Mouse (Mus musculus) CH12.LX (cell line): ENCODE results near the gene Pcnt. TPM values are rescaled to one million over a fixed set of nuclear protein-coding genes. Genes with fewer than 3 reads are reported as not detected.

Experiments used
- DNase-seq: peaks from one replicate; pipeline ENCODE4 v3.0.0-alpha.2; 2013; ENCODE audit errors: extremely low read depth
- H3K27ac ChIP-seq: 2 replicates; pipeline ENCODE4 v1.5.1; 2012; ENCODE audit warnings: low read depth, mild to moderate bottlenecking, control low read depth, moderate library complexity; ENCODE audit not compliant: insufficient read depth
- H3K27me3 ChIP-seq: replicated peaks from 2 replicates; pipeline ENCODE3; 2012; ENCODE audit warnings: inconsistent platforms
- H3K36me3 ChIP-seq, 2 experiments: replicated peaks in 1 of 2; 2 replicates each; pipeline versions ENCODE3 to v1.6.1; 2012; ENCODE audit warnings: inconsistent platforms in 1 of 2, low read length in 1 of 2, mild to moderate bottlenecking in 1 of 2, mixed read lengths in 1 of 2, moderate library complexity in 1 of 2; ENCODE audit not compliant: control insufficient read depth in 1 of 2, insufficient read depth in 1 of 2
- H3K4me1 ChIP-seq, 2 experiments: 2 replicates each; pipeline ENCODE4 v1.6.1; 2012; ENCODE audit warnings: inconsistent platforms in 1 of 2, moderate library complexity in 1 of 2; ENCODE audit not compliant: insufficient read depth in 2 of 2, control insufficient read depth in 1 of 2
- H3K4me2 ChIP-seq: 2 replicates; pipeline ENCODE4 v1.6.1; 2012; ENCODE audit warnings: low read depth, mild to moderate bottlenecking, control low read depth; ENCODE audit not compliant: poor library complexity, insufficient read depth, severe bottlenecking
- H3K4me3 ChIP-seq, 3 experiments: fragments of 150-350 bp in 1 of 3; sonication (generic) in 1 of 3; replicated peaks in 1 of 3; 2 replicates each; pipeline versions ENCODE3 to v1.5.1; 2011 to 2012; ENCODE audit warnings: low read depth in 2 of 3, low read length in 2 of 3, mild to moderate bottlenecking in 2 of 3, moderate library complexity in 2 of 3, control low read depth in 1 of 3, improper control_type of control experiment in 1 of 3, inconsistent platforms in 1 of 3, mixed read lengths in 1 of 3; ENCODE audit not compliant: poor library complexity in 1 of 3
- H3K79me2 ChIP-seq: replicated peaks from 2 replicates; pipeline ENCODE4 v1.6.1; 2012; ENCODE audit warnings: mild to moderate bottlenecking, moderate library complexity; ENCODE audit not compliant: control insufficient read depth, poor library complexity, insufficient read depth, severe bottlenecking; ENCODE audit errors: extremely low read depth
- H3K9ac ChIP-seq: 2 replicates; pipeline ENCODE4 v1.6.1; 2012; ENCODE audit warnings: low read depth, mild to moderate bottlenecking, control low read depth, moderate library complexity; ENCODE audit not compliant: insufficient read depth
- H3K9me3 ChIP-seq: replicated peaks from 2 replicates; pipeline ENCODE3; 2012; ENCODE audit warnings: low read length, inconsistent platforms, mixed read lengths
- BHLHE40 ChIP-seq: IDR thresholded peaks from 2 replicates; pipeline ENCODE4 v1.6.1; 2011; ENCODE audit warnings: mild to moderate bottlenecking, low read depth, low read length, improper control_type of control experiment
- CHD1 ChIP-seq: IDR thresholded peaks from 2 replicates; pipeline ENCODE4 v1.6.1; 2012; ENCODE audit warnings: low read depth, low read length, improper control_type of control experiment, inconsistent platforms
- CHD2 ChIP-seq: IDR thresholded peaks from 2 replicates; pipeline ENCODE4 v1.6.1; 2011; ENCODE audit warnings: low read length, improper control_type of control experiment
- CTCF ChIP-seq, 2 experiments: IDR thresholded peaks in 1 of 2; conservative IDR thresholded peaks in 1 of 2; 2 replicates each; pipeline ENCODE4 v1.5.1; 2011 to 2012; ENCODE audit warnings: low read depth in 2 of 2, low read length in 2 of 2, improper control_type of control experiment in 1 of 2, inconsistent platforms in 1 of 2, mild to moderate bottlenecking in 1 of 2, moderate library complexity in 1 of 2
- E2F4 ChIP-seq: IDR thresholded peaks from 2 replicates; pipeline ENCODE4 v1.6.1; 2011; ENCODE audit warnings: low read depth, low read length, improper control_type of control experiment; ENCODE audit not compliant: insufficient replicate concordance
- ELF1 ChIP-seq: IDR thresholded peaks from 2 replicates; pipeline ENCODE4 v1.6.1; 2014; ENCODE audit warnings: low read depth, mild to moderate bottlenecking, inconsistent platforms, low read length, improper control_type of control experiment
- EP300 ChIP-seq: IDR thresholded peaks from 2 replicates; pipeline ENCODE4 v1.6.1; 2011; ENCODE audit warnings: low read length, improper control_type of control experiment
- ETS1 ChIP-seq: conservative IDR thresholded peaks from 2 replicates; pipeline ENCODE4 v1.6.1; 2012; ENCODE audit warnings: low read depth, mild to moderate bottlenecking, inconsistent platforms, low read length, improper control_type of control experiment, moderate library complexity
- GABPA ChIP-seq: IDR thresholded peaks from 2 replicates; pipeline ENCODE4 v1.6.1; 2012; ENCODE audit warnings: low read depth, low read length, improper control_type of control experiment, inconsistent platforms; ENCODE audit not compliant: insufficient replicate concordance
- HCFC1 ChIP-seq: IDR thresholded peaks from 2 replicates; pipeline ENCODE4 v1.6.1; 2012; ENCODE audit warnings: low read depth, mild to moderate bottlenecking, inconsistent platforms, low read length, improper control_type of control experiment
- IRF4 ChIP-seq: IDR thresholded peaks from 2 replicates; pipeline ENCODE4 v1.6.1; 2014; ENCODE audit warnings: low read depth, mild to moderate bottlenecking, inconsistent platforms, low read length, improper control_type of control experiment
- JUN ChIP-seq: IDR thresholded peaks from 2 replicates; pipeline ENCODE4 v1.6.1; 2011; ENCODE audit warnings: low read depth, mild to moderate bottlenecking, low read length, improper control_type of control experiment, moderate library complexity; ENCODE audit not compliant: insufficient read depth
- JUND ChIP-seq: conservative IDR thresholded peaks from 2 replicates; pipeline ENCODE4 v1.6.1; 2011; ENCODE audit warnings: low read depth, low read length, improper control_type of control experiment
- KAT2A ChIP-seq: IDR thresholded peaks from 2 replicates; pipeline ENCODE4 v1.6.1; 2012; ENCODE audit warnings: low read length, improper control_type of control experiment, inconsistent platforms; ENCODE audit not compliant: insufficient replicate concordance
- MAX ChIP-seq: IDR thresholded peaks from 2 replicates; pipeline ENCODE4 v1.6.1; 2011; ENCODE audit warnings: low read length, improper control_type of control experiment
- MAZ ChIP-seq: IDR thresholded peaks from 2 replicates; pipeline ENCODE4 v1.6.1; 2012; ENCODE audit warnings: low read depth, mild to moderate bottlenecking, inconsistent platforms, low read length, improper control_type of control experiment, moderate library complexity
- MEF2A ChIP-seq: IDR thresholded peaks from 2 replicates; pipeline ENCODE4 v1.6.1; 2014; ENCODE audit warnings: low read depth, mild to moderate bottlenecking, inconsistent platforms, low read length, improper control_type of control experiment, borderline replicate concordance
- MXI1 ChIP-seq: IDR thresholded peaks from 2 replicates; pipeline ENCODE4 v1.6.1; 2011; ENCODE audit warnings: mild to moderate bottlenecking, low read depth, low read length, improper control_type of control experiment
- MYC ChIP-seq: IDR thresholded peaks from 2 replicates; pipeline ENCODE4 v1.6.1; 2011; ENCODE audit warnings: low read depth, mild to moderate bottlenecking, improper control_type of control experiment, low read length
- NELFE ChIP-seq: IDR thresholded peaks from 2 replicates; pipeline ENCODE4 v1.6.1; 2011; ENCODE audit warnings: low read depth, low read length, improper control_type of control experiment
- NRF1 ChIP-seq: IDR thresholded peaks from 2 replicates; pipeline ENCODE4 v1.6.1; 2014; ENCODE audit warnings: low read depth, mild to moderate bottlenecking, inconsistent platforms, low read length, improper control_type of control experiment, moderate library complexity
- PAX5 ChIP-seq: IDR thresholded peaks from 2 replicates; pipeline ENCODE4 v1.6.1; 2012; ENCODE audit warnings: low read length, inconsistent platforms, mixed read lengths
- POLR2A ChIP-seq: IDR thresholded peaks from 2 replicates; pipeline ENCODE4 v1.6.1; 2011; ENCODE audit warnings: low read depth, mild to moderate bottlenecking, improper control_type of control experiment, low read length
- POLR2AphosphoS2 ChIP-seq: IDR thresholded peaks from 2 replicates; pipeline ENCODE4 v1.6.1; 2011; ENCODE audit warnings: low read depth, low read length, improper control_type of control experiment
- RAD21 ChIP-seq: IDR thresholded peaks from 2 replicates; pipeline ENCODE4 v1.6.1; 2011; ENCODE audit warnings: low read depth, mild to moderate bottlenecking, low read length, improper control_type of control experiment, moderate library complexity
- RCOR1 ChIP-seq: conservative IDR thresholded peaks from 2 replicates; pipeline ENCODE4 v1.6.1; 2012; ENCODE audit warnings: low read depth, mild to moderate bottlenecking, inconsistent platforms, low read length, improper control_type of control experiment
- SIN3A ChIP-seq: IDR thresholded peaks from 2 replicates; pipeline ENCODE4 v1.6.1; 2012; ENCODE audit warnings: low read length, improper control_type of control experiment, inconsistent platforms
- SMC3 ChIP-seq: IDR thresholded peaks from 2 replicates; pipeline ENCODE4 v1.6.1; 2011; ENCODE audit warnings: low read depth, low read length, improper control_type of control experiment
- TBP ChIP-seq: conservative IDR thresholded peaks from 2 replicates; pipeline ENCODE4 v1.6.1; 2011; ENCODE audit warnings: low read depth, low read length, improper control_type of control experiment
- TCF12 ChIP-seq: IDR thresholded peaks from 2 replicates; pipeline ENCODE4 v1.6.1; 2014; ENCODE audit warnings: low read depth, mild to moderate bottlenecking, inconsistent platforms, low read length, improper control_type of control experiment
- UBTF ChIP-seq: IDR thresholded peaks from 2 replicates; pipeline ENCODE4 v1.6.1; 2012; ENCODE audit warnings: low read depth, mild to moderate bottlenecking, inconsistent platforms, low read length, improper control_type of control experiment, moderate library complexity
- USF1 ChIP-seq: IDR thresholded peaks from 2 replicates; pipeline ENCODE4 v1.6.1; 2014; ENCODE audit warnings: low read depth, mild to moderate bottlenecking, inconsistent platforms, low read length, improper control_type of control experiment
- USF2 ChIP-seq: conservative IDR thresholded peaks from 2 replicates; pipeline ENCODE4 v1.6.1; 2011; ENCODE audit warnings: low read depth, low read length, improper control_type of control experiment
- ZC3H11A ChIP-seq: IDR thresholded peaks from 2 replicates; pipeline ENCODE4 v1.6.1; 2012; ENCODE audit warnings: low read depth, mild to moderate bottlenecking, inconsistent platforms, low read length, improper control_type of control experiment
- ZKSCAN1 ChIP-seq: IDR thresholded peaks from 2 replicates; pipeline ENCODE4 v1.6.1; 2012; ENCODE audit warnings: low read depth, inconsistent platforms, low read length, improper control_type of control experiment, borderline replicate concordance
- ZMIZ1 ChIP-seq: IDR thresholded peaks from 2 replicates; pipeline ENCODE4 v1.6.1; 2012; ENCODE audit warnings: low read depth, mild to moderate bottlenecking, inconsistent platforms, low read length, improper control_type of control experiment
- ZNF384 ChIP-seq: IDR thresholded peaks from 2 replicates; pipeline ENCODE4 v1.6.1; 2012; ENCODE audit warnings: low read depth, low read length, improper control_type of control experiment, inconsistent platforms
- dilution Hi-C: fragments of 300-500 bp; cut with MboI; formaldehyde crosslinking; loops from 2 replicates; pipeline ENCODE4 v1.14.3; 2020; ENCODE audit warnings: low sequenced_read_pairs; ENCODE audit not compliant: extremely low pct_unique_long_range_greater_than_20kb, extremely low pct_ligation_motif_present
- in situ Hi-C: fragments of 300-500 bp; cut with MboI; formaldehyde crosslinking; loops from 3 replicates; pipeline ENCODE4 v1.14.3; 2019; ENCODE audit warnings: low sequenced_read_pairs, low pct_ligation_motif_present, low pct_unique_long_range_greater_than_20kb, mixed read lengths
- polyA plus RNA-seq: library from polyadenylated mRNA; unstranded; fragments of >175 nt; gene quantifications from 2 replicates; pipeline ENCODE4 v1.2.1, GENCODE M21; 2012; ENCODE audit warnings: low read depth; ENCODE audit not compliant: insufficient read length
- total RNA-seq, 2 experiments: library from RNA; depleted of rRNA; stranded (reverse); fragments of 300-350 nt in 1 of 2; fragments of >200 nt in 1 of 2; gene quantifications; 2 replicates each; pipeline ENCODE4 v1.2.3; 2012 to 2014

Pcnt gene
- total RNA-seq (2012; rRNA removed) (28.7 and 29.1 TPM in 2 replicates), total RNA-seq (2014; rRNA removed) (22.2 and 24.6 TPM in 2 replicates), polyA plus RNA-seq (30.2 and 30.6 TPM in 2 replicates)

DNA sequence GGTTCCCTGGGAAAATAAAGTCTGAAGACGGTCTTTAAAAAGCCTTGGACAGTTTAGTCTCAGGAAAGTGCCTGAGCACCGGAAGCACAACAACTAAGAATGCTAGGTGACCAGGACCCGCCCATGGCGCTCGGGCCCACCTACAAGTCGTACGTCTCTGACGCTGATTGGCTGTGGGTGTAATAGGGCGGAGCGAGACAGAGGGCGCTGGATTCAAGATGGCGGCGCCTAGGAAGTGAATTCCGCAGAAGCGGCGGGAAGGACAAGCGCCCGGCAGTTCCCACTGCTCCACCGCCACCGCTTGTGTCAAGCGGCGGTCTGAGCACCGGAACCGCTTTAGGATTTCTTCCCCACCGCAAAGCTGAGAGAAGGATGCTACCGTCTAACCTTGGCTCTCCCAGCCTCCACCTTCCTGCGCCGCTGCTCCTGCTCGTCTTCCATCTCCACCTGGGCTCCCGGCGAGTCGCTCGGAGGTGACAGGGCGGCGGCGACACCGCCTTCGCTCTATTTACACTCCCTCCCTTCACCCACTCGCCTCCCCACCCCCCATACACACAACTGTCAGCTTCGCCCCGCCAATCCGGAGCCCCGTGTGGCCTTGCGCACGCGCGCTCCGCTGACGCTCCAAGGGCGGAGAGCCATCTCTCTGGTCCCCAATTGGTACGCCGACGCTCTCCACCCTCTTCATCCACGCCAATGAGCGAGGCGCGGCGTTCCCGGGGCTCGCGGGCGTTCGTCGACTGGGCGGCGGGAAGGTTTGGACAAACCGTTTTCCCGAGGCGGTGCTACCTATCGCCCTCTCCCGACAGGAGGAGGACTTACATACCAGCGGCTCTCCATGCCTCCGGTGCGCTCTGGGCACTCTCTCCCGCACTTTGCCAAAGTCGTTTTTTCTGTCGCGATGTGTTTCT is at the start of gene Pcnt:
TSS of gene Pcnt (minus strand) at position 609 of the 911 bp plus-strand sequence.
- DNase-seq, result peak; percentile 98
- Histone ChIP-seq H3K27ac (peak within 1 kb of the TSS; percentile 91), H3K79me2 (peaks cover 15% of the 10 kb centered on the region)
- TF ChIP-seq TCF12 (peak; percentile 58), ZMIZ1 (no peak), ZC3H11A (no peak), JUN (no peak), HCFC1 (peak; percentile 69), MAZ (peak; percentile 93), PAX5 (no peak), JUND (no peak), USF2 (no peak), POLR2A (peak; percentile 68), EP300 (no peak), NRF1 (peak; percentile 93), MEF2A (peak; percentile 32; the same call in 1 of the 2 replicates), RCOR1 (no peak), TBP (peak; percentile 85), ZKSCAN1 (no peak), MYC (no peak), ETS1 (no peak), MAX (peak; percentile 30; the same call in 1 of the 2 replicates), CHD1 (no peak; the same call in 1 of the 2 replicates), KAT2A (0 out of 2 replicates have a peak, but pooled peaks have one; percentile 57), CTCF (conservative IDR thresholded peaks at IDR 0.05 in 1 of 2, IDR thresholded peaks at IDR 0.05 in 1 of 2; ENCODE audit: low read depth in 2 of 2, low read length in 2 of 2) (peak in 1 of 2 experiments; percentile 62; a peak in 2 of 4 replicates), USF1 (no peak), MXI1 (peak; percentile 78; the same call in 1 of the 2 replicates), CHD2 (peak; percentile 98), IRF4 (no peak), ELF1 (peak; percentile 74), SIN3A (peak; percentile 90), E2F4 (peak; percentile 89; the same call in 1 of the 2 replicates), RAD21 (no peak), UBTF (no peak), GABPA (no peak), BHLHE40 (peak; percentile 21; the same call in 1 of the 2 replicates), NELFE (peak; percentile 75), POLR2AphosphoS2 (peak; percentile 57), ZNF384 (no peak), SMC3 (no peak)
- TF ChIP-seq, all 38 proteins: peak for 18
- Histone ChIP-seq H3K9ac (peak within 1 kb of the TSS; percentile 90), H3K27me3 (no peaks in the 10 kb centered on the region), H3K4me3 (peak within 1 kb of the TSS; percentile 89 to 98 (median 90)), H3K4me1 (peaks cover 10 to 27% of the 10 kb centered on the region in 2 experiments), H3K36me3 (peaks cover 15 to 39% of the 10 kb centered on the region in 2 experiments), H3K9me3 (no peaks in the 10 kb centered on the region), H3K4me2 (peak within 1 kb of the TSS; percentile 94)
- dilution Hi-C loops (no loop called here), in situ Hi-C loops (no loop called here)
